Mouse (Mus musculus) neutrophil, adult 5-6 weeks (primary cell): ENCODE measurements around the gene Trmt1. TPM values are rescaled to one million over a fixed set of nuclear protein-coding genes. Genes with fewer than 3 reads are reported as not detected.

ENCODE experiments used
- ATAC-seq: fragments of 151-379, 151-347 bp; 2 replicates; pipeline ENCODE4 v1.8.0; 2017; ENCODE audit warnings: mild to moderate bottlenecking, moderate TSS enrichment; ENCODE audit not compliant: insufficient number of reproducible peaks, poor library complexity, low FRiP score, severe bottlenecking; ENCODE audit errors: extremely low read depth
- total RNA-seq: library from RNA; stranded (forward); fragments of 200-1000 nt; gene quantifications from 2 replicates; pipeline ENCODE4 v1.2.3, GENCODE M21; 2017

Gene Trmt1
- total RNA-seq, 1 experiment from 2014 or later, result 83.2 TPM

GRCm38 (mm10) chr8:84740895-84741843 is 55.1 kb downstream of the Trmt1 start:
- no peak for ATAC-seq

- no peak for ATAC-seq
These were observed 56.3 kb downstream of the Trmt1 start for GRCm38 (mm10) chr8:84742171-84743053.

- ATAC-seq, result no peak
These were observed 56.9 kb downstream of the Trmt1 start for GRCm38 (mm10) chr8:84743054-84743415.

- no peak for ATAC-seq
These were observed 57.7 kb downstream of the Trmt1 start for GRCm38 (mm10) chr8:84743517-84744420.

- ATAC-seq, result no peak
These were observed 59.2 kb downstream of the Trmt1 start for GRCm38 (mm10) chr8:84745032-84745925.

Other genes with a start within 250 kb of the Trmt1 start
- gene Ier2, start 23.5 kb upstream of the Trmt1 start, total RNA-seq, result 115 and 124 TPM in 2 replicates
- gene Nacc1, start 1.6 kb downstream of the Trmt1 start, total RNA-seq, result 30.2 and 33.9 TPM in 2 replicates
- gene Lyl1, start 15.2 kb downstream of the Trmt1 start, total RNA-seq, result 54.5 and 59.7 TPM in 2 replicates
- 0.61 and 3.4 TPM in 2 replicates for gene G430095P16Rik, start 36.7 kb downstream of the Trmt1 start, total RNA-seq
- 1.7 and 3.4 TPM in 2 replicates for gene Nfix, start 114.0 kb downstream of the Trmt1 start, total RNA-seq
- 4.5 and 5.5 TPM in 2 replicates for gene Dand5, start 136.5 kb downstream of the Trmt1 start, total RNA-seq
- gene Gadd45gip1, start 145.2 kb downstream of the Trmt1 start, total RNA-seq, result 14.1 and 16.7 TPM in 2 replicates
- gene Rad23a, start 154.4 kb downstream of the Trmt1 start, total RNA-seq, result 46.6 and 57.8 TPM in 2 replicates
- gene Calr, start 160.6 kb downstream of the Trmt1 start, total RNA-seq, result 690 and 751 TPM in 2 replicates
- gene Farsa, start 170.7 kb downstream of the Trmt1 start, total RNA-seq, result 50.7 and 56.2 TPM in 2 replicates
- gene Syce2, start 185.8 kb downstream of the Trmt1 start, total RNA-seq, result 4.4 and 5.5 TPM in 2 replicates
- 21.0 and 21.5 TPM in 2 replicates for gene Gcdh, start 207.6 kb downstream of the Trmt1 start, total RNA-seq
- not detected in 2 replicates for gene Klf1, start 215.6 kb downstream of the Trmt1 start, total RNA-seq
- 31.7 and 34.7 TPM in 2 replicates for gene Dnase2a, start 222.3 kb downstream of the Trmt1 start, total RNA-seq